Mouse (Mus musculus): Measurements from ENCODE around the gene Gm20388. TPM values are rescaled to one million over a fixed set of nuclear protein-coding genes. Genes with fewer than 3 reads are reported as not detected.

Gene Gm20388
- polyA plus RNA-seq, 1 experiment from 2014 or later, result not detected

DNA sequence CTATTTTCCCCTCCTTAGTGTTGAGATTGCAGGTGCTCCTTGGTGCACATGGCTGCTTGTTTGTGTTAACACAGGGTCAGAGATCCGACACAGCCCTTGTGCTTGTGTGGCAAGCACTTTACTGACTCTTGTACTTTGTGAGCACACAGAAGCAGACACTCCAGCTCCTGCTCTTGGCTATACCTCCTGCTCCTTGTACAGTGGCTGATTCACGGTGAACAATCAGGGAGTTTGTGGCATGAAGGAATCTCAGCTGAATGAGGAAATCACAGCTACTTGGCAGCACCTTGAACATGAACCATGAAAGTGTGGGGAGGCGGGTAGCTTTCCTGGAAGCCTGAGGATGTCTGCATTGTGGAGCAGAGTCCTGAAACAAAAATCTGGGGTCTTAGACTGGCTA, 230.1 kb downstream of the Gm20388 start:
- H3K9ac ChIP-seq (ENCODE audit: low read length), result no peak overlapping the region
- ATAC-seq (ENCODE audit: low read depth), result peak; percentile 77

DNA sequence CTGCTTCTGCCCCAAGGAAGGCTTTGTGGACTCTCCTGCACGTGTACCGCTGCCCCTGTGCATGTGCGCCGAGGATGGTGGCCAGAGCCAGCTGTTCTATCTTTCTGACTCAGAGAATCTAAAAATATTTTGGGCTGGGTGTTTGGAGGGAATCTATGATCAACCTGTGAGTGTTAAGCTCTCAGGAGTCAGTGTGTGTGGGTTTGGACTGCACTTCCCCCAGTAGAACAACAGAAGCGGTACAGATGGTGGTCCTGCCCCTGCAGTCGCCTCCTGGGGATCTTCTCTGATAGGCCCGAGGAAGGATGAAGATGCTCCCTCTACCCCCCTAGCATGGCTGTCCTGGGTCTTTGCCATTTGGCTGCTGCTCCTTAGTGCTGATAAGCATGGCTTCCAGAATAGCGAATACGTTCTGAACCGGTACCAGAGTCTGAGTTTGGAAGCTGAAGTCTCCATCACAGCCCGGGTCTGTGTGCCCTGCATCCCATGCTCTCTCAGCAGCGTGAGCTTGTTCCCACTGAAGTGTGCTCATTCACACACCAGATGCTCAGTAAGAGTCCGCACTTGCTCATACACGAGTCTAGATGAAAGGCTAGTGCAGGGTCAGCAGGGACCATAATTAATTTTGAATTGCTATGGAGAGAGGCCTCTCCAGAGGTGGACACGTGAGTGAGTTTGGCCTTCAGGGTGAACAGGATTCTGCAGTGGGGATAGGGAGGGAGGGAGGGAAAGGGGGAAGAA, 233.4 kb downstream of the Gm20388 start:
- H3K9ac ChIP-seq (ENCODE audit: low read length), result no peak overlapping the region
- H3K27ac ChIP-seq (ENCODE audit: low read length), result peak overlapping the region; percentile 77; the same call in 1 of the 2 replicates
- no peaks in the 10 kb centered on the region for H3K36me3 ChIP-seq (ENCODE audit: control insufficient read depth, insufficient read depth, low read length)
- H3K27me3 ChIP-seq (ENCODE audit: control insufficient read depth, insufficient read depth, low read depth, low read length), result peaks cover 6% of the 10 kb centered on the region; the same call in 1 of the 2 replicates
- 54% methylated on average over 15 of the region's 15 CpGs for WGBS
- H3K4me3 ChIP-seq (ENCODE audit: low read length), result no peak overlapping the region
- H3K4me2 ChIP-seq (ENCODE audit: low read depth, low read length), result no peak overlapping the region
- H3K4me1 ChIP-seq (replicated peaks; ENCODE audit: control insufficient read depth, insufficient read depth, low read length), result peaks cover 12% of the 10 kb centered on the region; the same call in 1 of the 2 replicates
- ATAC-seq (ENCODE audit: low read depth), result no peak
- H3K9me3 ChIP-seq (ENCODE audit: control insufficient read depth, low read length), result no peaks in the 10 kb centered on the region

More for the DNA sequence above, 230.1 kb downstream of the Gm20388 start:
- 39% methylated on average over 3 of the region's 3 CpGs for WGBS
- H3K9me3 ChIP-seq (ENCODE audit: control insufficient read depth, low read length), result no peaks in the 10 kb centered on the region
- no peaks in the 10 kb centered on the region for H3K36me3 ChIP-seq (ENCODE audit: control insufficient read depth, insufficient read depth, low read length)
- H3K4me2 ChIP-seq (ENCODE audit: low read depth, low read length), result no peak overlapping the region
- peaks cover 20% of the 10 kb centered on the region for H3K27me3 ChIP-seq (ENCODE audit: control insufficient read depth, insufficient read depth, low read depth, low read length)
- H3K27ac ChIP-seq (ENCODE audit: low read length), result no peak overlapping the region
- no peak overlapping the region for H3K4me3 ChIP-seq (ENCODE audit: low read length)
- H3K4me1 ChIP-seq (replicated peaks; ENCODE audit: control insufficient read depth, insufficient read depth, low read length), result peaks cover 12% of the 10 kb centered on the region; the same call in 1 of the 2 replicates

DNA sequence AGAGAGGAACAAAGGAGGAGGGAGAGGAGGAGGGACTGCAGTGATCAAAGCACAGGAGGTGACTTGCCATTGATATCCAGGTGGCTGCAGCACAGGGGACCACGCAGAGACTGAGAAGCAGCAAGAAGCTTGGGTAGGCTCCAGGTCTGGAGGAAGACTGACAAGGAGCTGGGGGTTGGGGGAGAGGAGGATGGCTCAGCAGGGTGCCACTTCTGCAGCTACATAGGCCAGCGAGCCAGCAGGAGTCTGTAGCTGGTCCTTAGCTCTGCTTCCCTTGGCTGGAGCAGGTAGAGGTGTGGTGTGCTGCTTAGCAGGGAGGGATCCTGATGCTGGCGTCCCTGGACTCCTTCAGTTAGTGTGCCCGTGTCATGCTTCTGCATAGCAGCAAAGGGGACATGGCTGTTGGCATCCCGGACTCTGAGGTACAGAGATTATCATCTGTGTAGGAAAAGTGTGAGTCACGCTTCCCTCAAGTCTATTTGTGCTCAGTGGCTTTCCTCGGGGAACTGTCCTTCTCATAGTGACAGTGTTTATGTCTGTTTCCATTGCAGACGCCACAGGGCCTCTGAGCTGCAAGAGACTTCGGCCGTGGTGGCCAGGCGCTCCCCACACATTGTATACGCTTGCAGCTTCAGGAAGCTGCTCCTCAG, 234.1 kb downstream of the Gm20388 start:
- H3K27me3 ChIP-seq (ENCODE audit: control insufficient read depth, insufficient read depth, low read depth, low read length), result peaks cover 4% of the 10 kb centered on the region; the same call in 1 of the 2 replicates
- no peak overlapping the region for H3K4me3 ChIP-seq (ENCODE audit: low read length)
- H3K4me1 ChIP-seq (replicated peaks; ENCODE audit: control insufficient read depth, insufficient read depth, low read length), result peaks cover 12% of the 10 kb centered on the region; the same call in 1 of the 2 replicates
- ATAC-seq (ENCODE audit: low read depth), result peak; percentile 68
- 36% methylated on average over 12 of the region's 12 CpGs for WGBS
- no peak overlapping the region for H3K4me2 ChIP-seq (ENCODE audit: low read depth, low read length)
- H3K36me3 ChIP-seq (ENCODE audit: control insufficient read depth, insufficient read depth, low read length), result no peaks in the 10 kb centered on the region
- peak overlapping the region; percentile 77 for H3K27ac ChIP-seq (ENCODE audit: low read length)
- no peaks in the 10 kb centered on the region for H3K9me3 ChIP-seq (ENCODE audit: control insufficient read depth, low read length)
- H3K9ac ChIP-seq (ENCODE audit: low read length), result no peak overlapping the region

DNA sequence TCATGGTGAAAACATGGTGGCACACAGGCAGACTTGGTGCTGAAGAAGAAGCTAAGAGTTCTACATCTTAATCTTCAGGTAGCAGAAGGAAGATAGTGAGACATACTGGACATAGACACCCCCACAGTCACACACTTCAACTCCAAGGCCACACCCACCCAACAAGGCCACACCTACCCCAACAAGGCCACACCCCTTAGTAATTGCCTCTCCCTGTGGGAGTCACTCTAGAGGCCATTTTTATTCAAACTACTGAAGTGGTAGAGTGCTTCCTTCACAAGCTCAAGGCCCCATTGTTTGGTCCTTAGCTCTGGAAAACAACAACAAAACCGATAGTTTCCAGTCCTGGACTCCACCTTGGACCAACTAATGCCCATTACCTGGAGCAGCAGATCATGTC, 235.4 kb downstream of the Gm20388 start:
- Histone ChIP-seq H3K27me3 (ENCODE audit: control insufficient read depth, insufficient read depth, low read depth, low read length) (peaks cover 4% of the 10 kb centered on the region; the same call in 1 of the 2 replicates), H3K4me1 (replicated peaks; ENCODE audit: control insufficient read depth, insufficient read depth, low read length) (peaks cover 5% of the 10 kb centered on the region; the same call in 1 of the 2 replicates), H3K27ac (ENCODE audit: low read length) (no peak overlapping the region), H3K4me2 (ENCODE audit: low read depth, low read length) (no peak overlapping the region), H3K4me3 (ENCODE audit: low read length) (no peak overlapping the region), H3K9ac (ENCODE audit: low read length) (no peak overlapping the region), H3K36me3 (ENCODE audit: control insufficient read depth, insufficient read depth, low read length) (no peaks in the 10 kb centered on the region), H3K9me3 (ENCODE audit: control insufficient read depth, low read length) (no peaks in the 10 kb centered on the region)
- ATAC-seq (ENCODE audit: low read depth), result no peak
- 69% methylated on average over 1 of the region's 1 CpGs for WGBS

DNA sequence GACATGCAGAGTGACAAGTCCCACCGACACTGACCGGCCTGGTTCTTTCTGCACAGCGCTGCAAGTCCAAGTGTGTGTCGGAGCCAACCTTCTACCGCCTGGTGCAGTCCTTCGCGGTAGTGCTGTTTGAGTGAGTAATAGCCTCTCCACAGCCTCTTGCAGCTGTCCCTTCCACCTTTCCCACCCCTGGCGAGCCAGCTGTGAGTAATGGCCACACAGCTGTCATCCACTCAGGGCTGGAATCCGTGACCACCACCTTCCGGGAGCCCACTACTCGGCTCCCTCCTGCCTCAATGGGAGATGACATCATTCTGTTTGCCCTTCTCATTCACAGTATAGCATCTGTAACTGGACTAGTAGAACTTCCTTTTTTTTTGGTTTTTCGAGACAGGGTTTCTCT, 239.4 kb downstream of the Gm20388 start:
- H3K9ac ChIP-seq (ENCODE audit: low read length), result no peak overlapping the region
- H3K4me2 ChIP-seq (ENCODE audit: low read depth, low read length), result no peak overlapping the region
- H3K36me3 ChIP-seq (ENCODE audit: control insufficient read depth, insufficient read depth, low read length), result no peaks in the 10 kb centered on the region
- ATAC-seq (ENCODE audit: low read depth), result no peak
- no peaks in the 10 kb centered on the region for H3K27me3 ChIP-seq (ENCODE audit: control insufficient read depth, insufficient read depth, low read depth, low read length)
- H3K9me3 ChIP-seq (ENCODE audit: control insufficient read depth, low read length), result no peaks in the 10 kb centered on the region
- H3K27ac ChIP-seq (ENCODE audit: low read length), result no peak overlapping the region
- WGBS, result 37% methylated on average over 12 of the region's 12 CpGs
- H3K4me3 ChIP-seq (ENCODE audit: low read length), result no peak overlapping the region
- H3K4me1 ChIP-seq (replicated peaks; ENCODE audit: control insufficient read depth, insufficient read depth, low read length), result no peaks in the 10 kb centered on the region; the same call in 1 of the 2 replicates

DNA sequence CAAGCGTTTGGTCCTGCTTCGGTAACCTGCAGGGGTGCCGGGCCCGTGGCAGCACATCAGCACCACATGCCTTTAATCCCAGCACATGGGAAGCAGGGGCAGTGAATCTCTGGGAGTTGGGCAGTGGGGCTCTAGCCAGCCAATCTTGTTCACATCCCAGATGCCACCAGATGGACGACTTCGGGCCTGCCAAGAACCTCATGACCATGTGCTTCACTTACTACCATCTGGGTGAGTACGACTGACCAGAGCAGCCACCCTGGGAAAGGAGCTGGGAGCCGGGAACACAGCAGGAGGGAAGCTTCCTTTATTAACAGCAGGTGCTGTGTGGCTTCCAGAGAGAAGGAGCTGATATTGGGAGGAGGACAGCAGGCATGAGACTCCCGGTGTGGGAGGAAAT, 240.5 kb downstream of the Gm20388 start:
- no peak overlapping the region for H3K4me3 ChIP-seq (ENCODE audit: low read length)
- WGBS, result 68% methylated on average over 9 of the region's 9 CpGs
- no peak overlapping the region for H3K27ac ChIP-seq (ENCODE audit: low read length)
- H3K9ac ChIP-seq (ENCODE audit: low read length), result no peak overlapping the region
- no peak overlapping the region for H3K4me2 ChIP-seq (ENCODE audit: low read depth, low read length)
- no peaks in the 10 kb centered on the region for H3K27me3 ChIP-seq (ENCODE audit: control insufficient read depth, insufficient read depth, low read depth, low read length)
- ATAC-seq (ENCODE audit: low read depth), result no peak
- H3K4me1 ChIP-seq (replicated peaks; ENCODE audit: control insufficient read depth, insufficient read depth, low read length), result no peaks in the 10 kb centered on the region; the same call in 1 of the 2 replicates
- no peaks in the 10 kb centered on the region for H3K36me3 ChIP-seq (ENCODE audit: control insufficient read depth, insufficient read depth, low read length)
- no peaks in the 10 kb centered on the region for H3K9me3 ChIP-seq (ENCODE audit: control insufficient read depth, low read length)

DNA sequence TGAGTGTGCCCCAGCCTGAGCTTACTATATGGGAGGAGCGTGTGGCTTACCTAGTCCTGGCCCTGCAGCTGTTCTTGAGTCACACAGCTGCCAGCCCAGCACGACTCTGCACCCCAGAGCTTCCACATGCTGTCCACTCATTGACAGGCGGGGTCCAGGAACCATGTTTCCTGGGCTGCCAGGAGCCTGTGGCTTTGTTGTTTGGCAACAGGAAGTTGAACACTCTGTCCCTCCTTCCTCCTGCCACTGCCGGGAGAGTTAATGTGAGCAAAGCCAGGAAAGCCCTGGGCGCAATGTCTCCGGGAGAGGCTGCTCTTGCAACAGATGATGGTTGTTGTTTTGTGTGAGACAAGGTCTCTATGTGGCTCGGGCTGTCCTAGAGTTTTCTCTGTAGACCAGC, 242.0 kb downstream of the Gm20388 start:
- Histone ChIP-seq H3K27ac (ENCODE audit: low read length) (peak overlapping the region; percentile 29), H3K9ac (ENCODE audit: low read length) (no peak overlapping the region), H3K27me3 (ENCODE audit: control insufficient read depth, insufficient read depth, low read depth, low read length) (no peaks in the 10 kb centered on the region), H3K36me3 (ENCODE audit: control insufficient read depth, insufficient read depth, low read length) (no peaks in the 10 kb centered on the region), H3K4me2 (ENCODE audit: low read depth, low read length) (no peak overlapping the region), H3K4me1 (replicated peaks; ENCODE audit: control insufficient read depth, insufficient read depth, low read length) (no peaks in the 10 kb centered on the region; the same call in 1 of the 2 replicates), H3K4me3 (ENCODE audit: low read length) (no peak overlapping the region), H3K9me3 (ENCODE audit: control insufficient read depth, low read length) (no peaks in the 10 kb centered on the region)
- peak; percentile 49; the same call in 1 of the 2 replicates for ATAC-seq (ENCODE audit: low read depth)
- WGBS, result 51% methylated on average over 7 of the region's 7 CpGs

DNA sequence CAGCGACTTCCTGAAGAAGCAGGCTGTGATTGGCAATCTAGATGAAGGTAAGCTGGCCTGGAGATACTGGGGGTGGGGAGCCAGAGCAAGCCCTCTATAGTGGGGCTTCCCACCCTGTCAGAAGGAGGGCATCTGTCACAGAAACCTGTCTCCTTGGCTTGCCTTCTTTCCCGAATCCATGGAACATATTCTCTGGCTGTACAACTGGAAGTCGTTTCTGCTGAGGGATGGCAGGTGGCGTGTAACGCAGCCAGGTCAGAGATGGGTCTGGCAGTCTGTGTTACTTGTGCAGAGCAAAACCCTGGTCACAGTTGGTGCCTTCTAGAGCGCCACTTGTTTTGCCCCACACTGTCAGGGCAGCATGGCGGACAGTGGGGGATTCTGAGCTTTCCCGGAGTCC, 249.7 kb downstream of the Gm20388 start:
- H3K9ac ChIP-seq (ENCODE audit: low read length), result no peak overlapping the region
- no peaks in the 10 kb centered on the region for H3K9me3 ChIP-seq (ENCODE audit: control insufficient read depth, low read length)
- no peak overlapping the region for H3K27ac ChIP-seq (ENCODE audit: low read length)
- H3K4me1 ChIP-seq (replicated peaks; ENCODE audit: control insufficient read depth, insufficient read depth, low read length), result no peaks in the 10 kb centered on the region; the same call in 1 of the 2 replicates
- WGBS, result 82% methylated on average over 8 of the region's 8 CpGs
- H3K36me3 ChIP-seq (ENCODE audit: control insufficient read depth, insufficient read depth, low read length), result no peaks in the 10 kb centered on the region
- H3K27me3 ChIP-seq (ENCODE audit: control insufficient read depth, insufficient read depth, low read depth, low read length), result 0 out of 2 replicates have a peak, but pooled peaks cover 2% of the 10 kb centered on the region
- H3K4me3 ChIP-seq (ENCODE audit: low read length), result no peak overlapping the region
- ATAC-seq (ENCODE audit: low read depth), result no peak
- no peak overlapping the region for H3K4me2 ChIP-seq (ENCODE audit: low read depth, low read length)

DNA sequence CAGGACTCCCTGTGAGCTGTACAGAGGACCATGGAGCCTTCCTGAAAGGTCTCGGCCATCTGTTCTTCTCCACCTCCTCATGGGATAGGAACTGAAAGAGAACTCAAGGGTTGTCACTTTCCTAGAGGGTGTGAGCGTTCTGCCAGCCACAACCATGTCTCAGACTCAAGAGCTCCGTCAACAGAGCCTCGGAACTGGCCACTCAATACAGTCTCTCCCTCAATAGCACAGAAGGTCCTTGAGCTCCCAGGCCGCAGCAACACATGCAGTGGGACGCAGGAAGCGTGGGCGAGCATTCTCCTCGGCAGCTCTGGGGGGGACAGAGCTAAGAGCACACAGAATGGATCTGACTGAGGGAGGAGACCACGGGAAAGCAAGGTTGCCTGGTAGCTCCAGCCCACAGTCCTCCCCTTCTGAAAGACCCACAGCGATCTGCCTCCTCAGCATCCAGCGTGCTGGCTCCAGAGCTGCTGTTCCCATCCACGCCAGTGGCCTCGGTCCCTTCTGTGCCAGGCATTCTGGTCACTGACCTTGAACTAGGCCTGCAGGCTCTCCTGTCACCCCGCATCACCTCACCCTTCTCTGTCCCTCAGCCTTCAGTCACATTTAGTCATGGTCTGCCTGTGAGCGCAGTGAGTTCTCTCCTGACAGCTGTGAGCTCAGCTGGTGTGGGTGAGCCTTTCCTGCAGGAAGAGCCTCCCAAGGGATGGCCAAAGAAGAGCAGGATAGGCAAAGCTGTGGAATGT, 251.2 kb downstream of the Gm20388 start:
- peak; percentile 44; the same call in 1 of the 2 replicates for ATAC-seq (ENCODE audit: low read depth)

More for the DNA sequence above, 251.2 kb downstream of the Gm20388 start:
- H3K9ac ChIP-seq (ENCODE audit: low read length), result no peak overlapping the region
- no peak overlapping the region for H3K4me3 ChIP-seq (ENCODE audit: low read length)
- 60% methylated on average over 16 of the region's 16 CpGs for WGBS
- H3K27me3 ChIP-seq (ENCODE audit: control insufficient read depth, insufficient read depth, low read depth, low read length), result 0 out of 2 replicates have a peak, but pooled peaks cover 2% of the 10 kb centered on the region
- no peaks in the 10 kb centered on the region; the same call in 1 of the 2 replicates for H3K4me1 ChIP-seq (replicated peaks; ENCODE audit: control insufficient read depth, insufficient read depth, low read length)
- no peaks in the 10 kb centered on the region for H3K9me3 ChIP-seq (ENCODE audit: control insufficient read depth, low read length)
- H3K36me3 ChIP-seq (ENCODE audit: control insufficient read depth, insufficient read depth, low read length), result no peaks in the 10 kb centered on the region
- H3K27ac ChIP-seq (ENCODE audit: low read length), result no peak overlapping the region
- no peak overlapping the region for H3K4me2 ChIP-seq (ENCODE audit: low read depth, low read length)
